Mouse (Mus musculus) erythroblast, adult 5-6 weeks (primary cell): ENCODE results near the gene Adgrg3. TPM values are rescaled to one million over a fixed set of nuclear protein-coding genes. Genes with fewer than 3 reads are reported as not detected.

Experiments
- ATAC-seq: replicated peaks from 2 replicates; pipeline ENCODE4 v1.8.0; 2016; ENCODE audit warnings: moderate number of reproducible peaks, mild to moderate bottlenecking, moderate TSS enrichment, inconsistent platforms; ENCODE audit not compliant: poor library complexity, low FRiP score, severe bottlenecking
- total RNA-seq, 2 experiments: library from RNA; stranded (forward) in 1 of 2; stranded (reverse) in 1 of 2; fragments of 150-400 nt in 1 of 2; fragments of 200-764, 138-1000 nt in 1 of 2; gene quantifications; 2 replicates each; pipeline versions ENCODE4 v1.2.3 to v1.2.4; 2015 to 2017; ENCODE audit warnings: low replicate concordance in 2 of 2

Gene Adgrg3
- total RNA-seq (2015; ENCODE audit: low replicate concordance) (24.2 and 30.9 TPM in 2 replicates), total RNA-seq (2017; ENCODE audit: low replicate concordance) (20.9 and 34.9 TPM in 2 replicates)

GRCm38 (mm10) chr8:95017451-95017850, at the start of gene Adgrg3:
Gene Adgrg3, plus strand, starts transcription at chr8:95017692.
- ATAC-seq = no peak

- no peak for ATAC-seq
Measured at GRCm38 (mm10) chr8:94973270-94973669, 44.2 kb upstream of the Adgrg3 start.

- ATAC-seq = no peak
Measured at GRCm38 (mm10) chr8:94973786-94974185, 43.7 kb upstream of the Adgrg3 start.

- ATAC-seq = no peak
Measured at GRCm38 (mm10) chr8:94974467-94975165, 42.9 kb upstream of the Adgrg3 start, which contains the start of gene Adgrg1. Gene Adgrg1, plus strand, starts transcription at chr8:94974751.

- ATAC-seq = no peak
Measured at GRCm38 (mm10) chr8:94976651-94977417, 40.7 kb upstream of the Adgrg3 start.

- ATAC-seq = no peak
Measured at GRCm38 (mm10) chr8:94978131-94978530, 39.4 kb upstream of the Adgrg3 start.

- ATAC-seq = no peak
Measured at GRCm38 (mm10) chr8:94978593-94979319, 38.7 kb upstream of the Adgrg3 start.

- no peak for ATAC-seq
Measured at GRCm38 (mm10) chr8:94980176-94980575, 37.3 kb upstream of the Adgrg3 start.

GRCm38 (mm10) chr8:94980976-94981375, 36.5 kb upstream of the Adgrg3 start:
- no peak for ATAC-seq

GRCm38 (mm10) chr8:94981848-94982247, 35.6 kb upstream of the Adgrg3 start:
- no peak for ATAC-seq

GRCm38 (mm10) chr8:94983146-94983545, 34.3 kb upstream of the Adgrg3 start:
- ATAC-seq = no peak

GRCm38 (mm10) chr8:94983881-94984516, 33.5 kb upstream of the Adgrg3 start:
- ATAC-seq = peak; percentile 82

- ATAC-seq = peak; percentile 66
Measured at GRCm38 (mm10) chr8:94985023-94985422, 32.5 kb upstream of the Adgrg3 start.

GRCm38 (mm10) chr8:94986676-94987075, 30.8 kb upstream of the Adgrg3 start:
- peak; percentile 34 for ATAC-seq

- ATAC-seq = no peak
Measured at GRCm38 (mm10) chr8:94987553-94987952, 29.9 kb upstream of the Adgrg3 start.

- ATAC-seq = no peak
Measured at GRCm38 (mm10) chr8:94988619-94989018, 28.9 kb upstream of the Adgrg3 start.

GRCm38 (mm10) chr8:94989711-94990110, 27.8 kb upstream of the Adgrg3 start:
- no peak for ATAC-seq

GRCm38 (mm10) chr8:94990598-94991453, 26.7 kb upstream of the Adgrg3 start:
- ATAC-seq = no peak

GRCm38 (mm10) chr8:94991454-94991994, 26.0 kb upstream of the Adgrg3 start:
- no peak for ATAC-seq
